Mouse (Mus musculus) spleen, embryonic (tissue): Measurements from ENCODE around the gene Cd33.

Experiments used
- CTCF ChIA-PET: fragments of 350-600 bp; sonication (Branson Sonifier 250); formaldehyde crosslinking; loops from one replicate; lab custom pipeline; 2022; lab: Charles Lee

The Cd33 gene

GRCm38 (mm10) chr7:43518341-43518740 is 25.9 kb downstream of the Cd33 start:
- CTCF ChIA-PET: no interaction called here

GRCm38 (mm10) chr7:43515076-43515475 is 29.2 kb downstream of the Cd33 start:
- CTCF ChIA-PET: interaction anchor here (0.5 kb wide), 1 partner anchor 15 kb away, joined by 6 read pairs; no protein-coding TSS in a partner anchor

- CTCF ChIA-PET: no interaction called here
These were observed 31.7 kb downstream of the Cd33 start for GRCm38 (mm10) chr7:43512519-43512918.

- CTCF ChIA-PET: no interaction called here
These were observed 32.3 kb downstream of the Cd33 start for GRCm38 (mm10) chr7:43511707-43512478.

- CTCF ChIA-PET: interaction anchor here (0.6 kb wide), 1 partner anchor 118 kb away, joined by 6 read pairs; no protein-coding TSS in a partner anchor
These were observed 48.7 kb downstream of the Cd33 start for GRCm38 (mm10) chr7:43495343-43496021.

- CTCF ChIA-PET: no interaction called here
These were observed 53.4 kb downstream of the Cd33 start for GRCm38 (mm10) chr7:43490861-43491260.

- CTCF ChIA-PET: no interaction called here
These were observed 54.0 kb downstream of the Cd33 start for GRCm38 (mm10) chr7:43490182-43490584.

GRCm38 (mm10) chr7:43489631-43490125 is 54.5 kb downstream of the Cd33 start, which contains the start of gene Iglon5:
TSS of gene Iglon5 (minus strand) at chr7:43490075.
- CTCF ChIA-PET: no interaction called here

GRCm38 (mm10) chr7:43488646-43489045 is 55.6 kb downstream of the Cd33 start:
- CTCF ChIA-PET: no interaction called here

- CTCF ChIA-PET: interaction anchor here (0.7 kb wide), 1 partner anchor 50 kb away, joined by 6 read pairs; no protein-coding TSS in a partner anchor
These were observed 61.0 kb downstream of the Cd33 start for GRCm38 (mm10) chr7:43483236-43483635.

GRCm38 (mm10) chr7:43482090-43482716 is 62.0 kb downstream of the Cd33 start:
- CTCF ChIA-PET: interaction anchor here (0.6 kb wide), 2 partner anchors 114 to 140 kb away, joined by 3 read pairs; no protein-coding TSS in a partner anchor

GRCm38 (mm10) chr7:43481191-43481590 is 63.0 kb downstream of the Cd33 start:
- CTCF ChIA-PET: interaction anchor here (0.6 kb wide), 1 partner anchor 141 kb away, joined by 3 read pairs; no protein-coding TSS in a partner anchor

GRCm38 (mm10) chr7:43476376-43476775 is 67.9 kb downstream of the Cd33 start:
- CTCF ChIA-PET: no interaction called here

- CTCF ChIA-PET: no interaction called here
These were observed 68.5 kb downstream of the Cd33 start for GRCm38 (mm10) chr7:43475706-43476105.
